Mouse (Mus musculus): ENCODE results near the gene Gm12695.

DNA sequence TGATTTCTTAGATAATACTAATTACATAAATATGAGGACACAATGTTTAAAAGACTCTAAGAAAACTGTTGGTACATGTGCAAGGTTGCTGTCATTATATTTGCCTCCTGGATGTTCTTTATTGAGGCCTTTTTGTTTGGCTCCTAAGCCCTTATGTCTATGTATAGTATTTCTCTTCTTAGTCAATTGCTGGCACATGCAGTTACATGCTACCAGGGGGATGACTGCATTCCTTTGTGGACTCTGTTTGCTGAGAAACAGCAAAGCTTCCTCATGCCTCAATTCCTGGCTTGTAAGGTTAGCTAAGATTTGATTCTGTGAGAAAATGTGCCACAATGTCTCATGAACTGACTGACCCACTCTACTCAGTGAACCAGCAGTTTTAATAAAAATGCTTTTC is 6.3 kb upstream of the Gm12695 start:
- no peak for TF ChIP-seq MAX (IDR thresholded peaks at IDR 0.05; ENCODE audit: low read length)
- no peak for TF ChIP-seq CTCF (conservative IDR thresholded peaks at IDR 0.05 in 1 of 2, IDR thresholded peaks at IDR 0.05 in 1 of 2; ENCODE audit: low read depth in 2 of 2, low read length in 2 of 2)
- no peak for TF ChIP-seq CHD1 (IDR thresholded peaks at IDR 0.05; ENCODE audit: low read depth, low read length)
- no peak for TF ChIP-seq NRF1 (IDR thresholded peaks at IDR 0.05; ENCODE audit: low read depth, low read length)
- no peak for TF ChIP-seq E2F4 (IDR thresholded peaks at IDR 0.05; ENCODE audit: insufficient replicate concordance, low read depth, low read length)
- TF ChIP-seq POLR2A (IDR thresholded peaks at IDR 0.05; ENCODE audit: low read depth, low read length), result no peak
- TF ChIP-seq RAD21 (IDR thresholded peaks at IDR 0.05; ENCODE audit: low read depth, low read length), result no peak
- TF ChIP-seq USF1 (IDR thresholded peaks at IDR 0.05; ENCODE audit: low read depth, low read length), result no peak
- TF ChIP-seq JUN (IDR thresholded peaks at IDR 0.05; ENCODE audit: insufficient read depth, low read depth, low read length), result no peak
- TF ChIP-seq ELF1 (IDR thresholded peaks at IDR 0.05; ENCODE audit: low read depth, low read length), result no peak
- TF ChIP-seq MXI1 (IDR thresholded peaks at IDR 0.05; ENCODE audit: low read depth, low read length), result no peak
- no peak for TF ChIP-seq EP300 (IDR thresholded peaks at IDR 0.05; ENCODE audit: low read length)
- no peak for TF ChIP-seq KAT2A (IDR thresholded peaks at IDR 0.05; ENCODE audit: insufficient replicate concordance, low read length)
- TF ChIP-seq CHD2 (IDR thresholded peaks at IDR 0.05; ENCODE audit: low read length), result no peak

Measured in CH12.LX (cell line).